Mouse (Mus musculus): ENCODE results near the gene Sesn3.

DNA sequence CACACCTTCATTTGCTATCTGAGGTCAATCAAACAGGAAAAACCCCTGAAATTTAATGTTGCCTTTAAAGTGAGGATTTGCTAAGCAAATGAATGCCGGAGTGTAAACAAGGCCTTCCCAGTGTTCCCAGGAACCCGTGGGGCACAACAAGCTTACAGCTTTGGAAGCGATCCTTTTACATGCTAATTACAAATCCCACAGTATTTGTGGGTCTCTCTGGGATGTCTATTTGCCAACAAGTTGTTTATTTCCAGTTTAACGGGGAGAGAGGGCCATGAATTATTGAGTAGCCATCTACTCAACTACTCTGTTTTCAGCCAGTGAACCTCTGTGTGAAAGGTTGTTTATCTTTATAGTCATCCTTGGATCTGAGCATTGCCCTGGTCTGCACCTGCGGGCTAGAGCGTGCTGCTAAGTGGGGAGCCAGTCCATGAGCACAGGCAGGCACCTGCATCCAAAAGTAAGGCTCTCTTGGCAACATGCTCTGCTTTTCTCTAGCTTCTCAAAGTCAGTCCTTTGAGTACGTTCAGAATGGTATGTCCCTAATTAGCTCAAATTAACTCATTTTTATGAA lies 29.8 kb upstream of the Sesn3 start:
- no peak for TF ChIP-seq ELF1 (IDR thresholded peaks at IDR 0.05; ENCODE audit: low read depth, low read length)
- TF ChIP-seq JUND (IDR thresholded peaks at IDR 0.05; ENCODE audit: low read depth, low read length): no peak
- no peak for TF ChIP-seq ZMIZ1 (IDR thresholded peaks at IDR 0.05; ENCODE audit: low read depth, low read length)

Measured in MEL (cell line).